Mouse (Mus musculus) lung, postnatal 0 days (tissue): ENCODE measurements around the gene Olfr172.

Experiments used
- CTCF ChIP-seq: IDR thresholded peaks from 2 replicates; pipeline ENCODE4 v1.5.1; 2016; ENCODE audit warnings: antibody characterized with exemption, mild to moderate bottlenecking
- EP300 ChIP-seq: IDR thresholded peaks from 2 replicates; pipeline ENCODE4 v1.6.1; 2016; ENCODE audit warnings: antibody characterized with exemption, mild to moderate bottlenecking, control low read depth

GRCm38 (mm10) chr16:58728176-58728671 lies 34.8 kb downstream of the Olfr172 start:
- TF ChIP-seq CTCF: no peak
- TF ChIP-seq EP300: no peak
